Mouse (Mus musculus) lung, embryonic 14.5 days (tissue): ENCODE data around the gene Gnmt. TPM values are rescaled to one million over a fixed set of nuclear protein-coding genes. Genes with fewer than 3 reads are reported as not detected.
A peak's percentile ranks its signal among the peaks of the same experiment; 100 is the strongest.
"Not testable (repeated sequence)": the region's sequence is repeated elsewhere in the genome, so short reads cannot be mapped to it uniquely, and the experiment has no call there.

Source experiments
- ATAC-seq: fragments of 200-750 bp; cut with Nextera tagmentation; 2 replicates; pipeline ENCODE4 v1.8.0; 2017; ENCODE audit warnings: mild to moderate bottlenecking, moderate TSS enrichment, moderate library complexity; ENCODE audit not compliant: insufficient read depth
- DNase-seq: peaks from one replicate; pipeline ENCODE4 v3.0.0-alpha.2; 2015
- H3K27ac ChIP-seq: fragments of 300-500 bp; sonication (generic); 2 replicates; pipeline ENCODE4 v1.5.1; 2014; ENCODE audit warnings: low read depth, mild to moderate bottlenecking, moderate library complexity
- H3K27me3 ChIP-seq: fragments of 300-500 bp; sonication (generic); 2 replicates; pipeline ENCODE4 v1.6.1; 2014; ENCODE audit warnings: low read length, control low read depth; ENCODE audit not compliant: insufficient read depth
- H3K36me3 ChIP-seq: fragments of 300-500 bp; sonication (generic); 2 replicates; pipeline ENCODE4 v1.6.1; 2014; ENCODE audit warnings: control low read depth; ENCODE audit not compliant: insufficient read depth
- H3K4me1 ChIP-seq: fragments of 300-500 bp; sonication (generic); 2 replicates; pipeline ENCODE4 v1.6.1; 2014; ENCODE audit warnings: antibody characterized with exemption, control low read depth; ENCODE audit not compliant: insufficient read depth
- H3K4me2 ChIP-seq: fragments of 300-500 bp; sonication (generic); 2 replicates; pipeline ENCODE4 v1.6.1; 2014; ENCODE audit warnings: mild to moderate bottlenecking
- H3K4me3 ChIP-seq: fragments of 300-500 bp; sonication (generic); 2 replicates; pipeline ENCODE4 v1.5.1; 2014; ENCODE audit warnings: low read depth, low read length
- H3K9ac ChIP-seq: fragments of 300-500 bp; sonication (generic); 2 replicates; pipeline ENCODE4 v1.6.1; 2014
- H3K9me3 ChIP-seq: fragments of 300-500 bp; sonication (generic); 2 replicates; pipeline ENCODE4 v1.6.1; 2016; ENCODE audit warnings: low read depth, low read length, control low read depth
- CTCF ChIP-seq: IDR thresholded peaks from 2 replicates; pipeline ENCODE4 v1.5.1; 2016; ENCODE audit warnings: antibody characterized with exemption, low read depth
- WGBS: fragments of 180-500 bp; shearing (Covaris S2); extraction: QIAGEN DNeasy Blood & Tissue Kit; methylation state at CpG from one replicate; pipeline ENCODE4 v1.1.7; 2014; 5-methylcytosine and 5-hydroxymethylcytosine counted together
- polyA plus RNA-seq: library from polyadenylated mRNA; unstranded; fragments of >200 nt; fragmentation: Nextera tagmentation; extraction: Ambion mirVana; gene quantifications from 2 replicates; pipeline ENCODE4 v1.2.1, GENCODE M21; 2014

The Gnmt gene
- polyA plus RNA-seq, 1 experiment from 2014 or later = 1.5 TPM

DNA sequence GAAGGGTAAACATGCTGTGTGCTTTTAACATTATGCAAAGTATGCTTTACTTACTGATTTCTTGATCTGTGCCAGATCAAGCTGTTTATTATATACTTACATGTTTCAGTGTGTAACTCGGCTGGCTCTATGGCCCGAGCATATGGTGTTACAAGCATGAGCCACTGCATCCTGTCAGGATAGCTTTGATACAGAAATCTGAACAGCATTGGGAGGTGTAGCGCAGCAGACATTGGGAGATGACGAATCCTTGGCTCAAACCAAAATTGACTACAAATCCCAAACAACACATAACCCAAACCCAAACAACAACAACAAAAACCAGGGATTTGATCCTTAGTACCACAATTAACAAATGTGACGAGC lies 43.1 kb upstream of the Gnmt start:
- Histone ChIP-seq H3K9ac (peak overlapping the region; percentile 79), H3K9me3 (no peaks in the 10 kb centered on the region), H3K4me2 (peak overlapping the region; percentile 75), H3K4me3 (peak overlapping the region; percentile 91), H3K4me1 (peaks cover 5% of the 10 kb centered on the region; the same call in 1 of the 2 replicates), H3K27me3 (no peaks in the 10 kb centered on the region), H3K27ac (peak overlapping the region; percentile 86), H3K36me3 (peaks cover 31% of the 10 kb centered on the region)
- 2% methylated on average over 5 of the region's 5 CpGs for WGBS
- no peak for DNase-seq
- ATAC-seq = no peak
- TF ChIP-seq CTCF = no peak

GRCm38 (mm10) chr17:46771616-46772015 lies 42.6 kb upstream of the Gnmt start:
- Histone ChIP-seq H3K36me3 (peaks cover 27% of the 10 kb centered on the region), H3K27ac (peak overlapping the region; percentile 86; the same call in 1 of the 2 replicates), H3K4me3 (peak overlapping the region; percentile 91), H3K9ac (peak overlapping the region; percentile 79), H3K4me1 (peaks cover 5% of the 10 kb centered on the region; the same call in 1 of the 2 replicates), H3K9me3 (no peaks in the 10 kb centered on the region), H3K4me2 (peak overlapping the region; percentile 75), H3K27me3 (no peaks in the 10 kb centered on the region)
- no peak for TF ChIP-seq CTCF
- DNase-seq (no peak), ATAC-seq (no peak)
- 52% methylated on average over 17 of the region's 17 CpGs for WGBS

DNA sequence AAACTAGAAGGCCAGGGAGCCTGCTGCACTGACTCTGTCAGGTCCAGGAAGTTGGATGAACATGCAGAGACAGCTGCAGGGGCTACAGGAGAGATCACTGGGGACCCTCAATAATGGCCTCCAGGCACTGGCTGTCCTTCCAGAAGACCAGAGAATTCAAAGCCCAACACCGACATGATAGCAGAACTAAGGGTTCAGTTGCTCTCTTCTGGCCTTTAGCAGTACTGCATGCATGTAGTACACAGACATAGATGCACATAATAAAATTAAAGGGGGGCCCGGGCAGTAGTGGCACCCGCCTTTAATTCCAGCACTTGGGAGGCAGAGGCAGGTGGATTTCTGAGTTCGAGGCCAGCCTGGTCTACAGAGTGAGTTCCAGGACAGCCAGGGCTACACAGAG lies 42.1 kb upstream of the Gnmt start:
- Histone ChIP-seq H3K36me3 (peaks cover 21% of the 10 kb centered on the region), H3K9me3 (no peaks in the 10 kb centered on the region), H3K4me2 (no peak overlapping the region), H3K9ac (no peak overlapping the region), H3K27me3 (no peaks in the 10 kb centered on the region), H3K4me3 (no peak overlapping the region), H3K27ac (no peak overlapping the region), H3K4me1 (peaks cover 5% of the 10 kb centered on the region; the same call in 1 of the 2 replicates)
- 82% methylated on average over 4 of the region's 4 CpGs for WGBS
- TF ChIP-seq CTCF = peak; percentile 28
- DNase-seq = peak; percentile 37
- no peak for ATAC-seq

- Histone ChIP-seq H3K4me1 (peaks cover 5% of the 10 kb centered on the region; the same call in 1 of the 2 replicates), H3K9ac (no peak overlapping the region), H3K9me3 (no peaks in the 10 kb centered on the region), H3K36me3 (peaks cover 16% of the 10 kb centered on the region), H3K27ac (no peak overlapping the region), H3K27me3 (no peaks in the 10 kb centered on the region), H3K4me2 (no peak overlapping the region), H3K4me3 (no peak overlapping the region)
- no peak for TF ChIP-seq CTCF
- WGBS = 84% methylated on average over 11 of the region's 11 CpGs
- DNase-seq (no peak), ATAC-seq (no peak)
Measured at GRCm38 (mm10) chr17:46770546-46770945, 41.6 kb upstream of the Gnmt start.

GRCm38 (mm10) chr17:46767868-46768267 lies 38.9 kb upstream of the Gnmt start:
- TF ChIP-seq CTCF = no peak
- no peak overlapping the region for H3K27ac ChIP-seq
- 47% methylated on average over 8 of the region's 8 CpGs for WGBS
- H3K4me2 ChIP-seq = no peak overlapping the region
- no peaks in the 10 kb centered on the region for H3K36me3 ChIP-seq
- no peak overlapping the region for H3K4me3 ChIP-seq
- no peak for ATAC-seq
- H3K9me3 ChIP-seq = no peaks in the 10 kb centered on the region
- no peak for DNase-seq
- H3K4me1 ChIP-seq = peaks cover 5% of the 10 kb centered on the region; the same call in 1 of the 2 replicates
- H3K27me3 ChIP-seq = no peaks in the 10 kb centered on the region
- no peak overlapping the region for H3K9ac ChIP-seq

DNA sequence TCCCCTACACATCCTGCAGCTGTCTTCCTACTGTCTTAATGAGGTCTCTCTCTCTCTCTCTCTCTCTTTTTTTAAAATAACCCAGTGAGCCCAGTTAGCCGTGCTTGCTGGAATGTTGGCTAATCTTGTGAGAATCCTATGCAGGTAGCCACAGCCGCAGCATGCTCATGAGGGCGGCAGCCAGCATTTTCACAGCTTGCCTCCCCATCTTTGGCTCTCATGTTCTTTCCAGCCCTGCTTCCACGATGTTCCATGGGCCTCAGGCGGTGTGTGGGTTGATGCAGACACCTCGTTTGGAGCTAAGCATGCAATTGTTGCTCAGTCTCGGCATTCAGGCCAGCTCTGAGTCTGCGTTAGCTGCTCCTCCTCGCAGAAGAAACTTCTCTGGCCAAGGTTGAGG lies 35.9 kb upstream of the Gnmt start:
- not testable (repeated sequence) for H3K4me2 ChIP-seq, H3K27me3 ChIP-seq, H3K9me3 ChIP-seq, H3K27ac ChIP-seq, H3K4me1 ChIP-seq, H3K9ac ChIP-seq, H3K4me3 ChIP-seq, DNase-seq, ATAC-seq, H3K36me3 ChIP-seq
- WGBS = 53% methylated on average over 8 of the region's 9 CpGs

DNA sequence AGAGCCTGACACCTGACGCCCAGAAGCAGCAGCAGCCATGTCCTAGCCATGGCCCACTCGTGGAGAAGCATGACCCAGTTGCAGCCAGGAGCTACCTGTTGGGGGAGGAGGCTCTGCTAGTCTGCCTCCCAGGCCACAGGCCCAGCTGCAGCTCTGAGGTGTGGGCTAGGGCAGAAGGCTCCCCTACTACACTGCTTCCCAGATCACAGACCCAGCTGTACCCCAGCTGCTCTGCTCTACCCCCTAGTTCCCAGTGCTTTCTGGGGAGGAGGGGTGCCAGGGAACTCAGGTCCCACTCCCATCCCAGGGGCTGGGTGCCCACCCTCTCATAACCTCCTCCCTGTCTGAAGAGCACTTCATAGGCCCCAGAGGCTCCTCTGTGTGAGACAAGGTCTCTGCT lies 34.6 kb upstream of the Gnmt start, which contains the start of gene Ptcra:
Gene Ptcra (minus strand): TSS at position 169 of the 400 bp plus-strand sequence.
- H3K36me3 ChIP-seq = no peaks in the 10 kb centered on the region
- DNase-seq = no peak
- TF ChIP-seq CTCF = no peak
- no peak within 1 kb of the TSS for H3K4me2 ChIP-seq
- H3K27ac ChIP-seq = no peak within 1 kb of the TSS
- H3K9me3 ChIP-seq = no peaks in the 10 kb centered on the region
- no peak for ATAC-seq
- H3K4me1 ChIP-seq = no peaks in the 10 kb centered on the region
- H3K27me3 ChIP-seq = no peaks in the 10 kb centered on the region
- H3K9ac ChIP-seq = no peak within 1 kb of the TSS
- WGBS = 83% methylated on average over 2 of the region's 2 CpGs
- no peak within 1 kb of the TSS for H3K4me3 ChIP-seq

DNA sequence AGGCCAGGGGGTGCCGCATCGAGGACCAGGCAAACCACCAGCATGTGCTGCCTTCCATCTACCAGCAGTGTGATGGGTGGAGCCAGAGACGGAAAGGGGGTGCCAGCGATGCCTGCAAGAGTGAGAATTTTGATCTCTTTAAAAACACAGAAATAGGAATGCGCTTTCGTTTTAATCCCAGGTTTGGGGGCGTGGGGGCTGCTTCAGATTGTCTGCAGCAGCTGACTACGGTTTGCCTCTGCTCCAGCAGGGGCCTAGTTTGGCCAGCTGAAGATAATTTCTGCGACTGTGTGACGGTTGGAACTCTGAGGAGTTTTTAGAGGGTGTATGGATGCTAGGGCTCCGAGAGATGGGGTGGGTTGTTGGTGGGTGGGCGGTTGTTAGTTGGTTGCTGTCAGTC lies 29.8 kb upstream of the Gnmt start:
- Histone ChIP-seq H3K4me1 (no peaks in the 10 kb centered on the region), H3K4me2 (no peak overlapping the region), H3K36me3 (no peaks in the 10 kb centered on the region), H3K9me3 (no peaks in the 10 kb centered on the region), H3K4me3 (no peak overlapping the region), H3K27ac (no peak overlapping the region), H3K27me3 (no peaks in the 10 kb centered on the region), H3K9ac (no peak overlapping the region)
- no peak for DNase-seq
- WGBS = 74% methylated on average over 12 of the region's 12 CpGs
- TF ChIP-seq CTCF = no peak
- no peak for ATAC-seq
